Mouse (Mus musculus): ENCODE measurements around the gene Yipf1.
"Not testable (repeated sequence)": the region's sequence is repeated elsewhere in the genome, so short reads cannot be mapped to it uniquely, and the experiment has no call there.

The Yipf1 gene

GRCm38 (mm10) chr4:107323113-107323512, 8.9 kb downstream of the Yipf1 start:
- no peak for DNase-seq (ENCODE audit: low spot score in 2 of 2)

DNA sequence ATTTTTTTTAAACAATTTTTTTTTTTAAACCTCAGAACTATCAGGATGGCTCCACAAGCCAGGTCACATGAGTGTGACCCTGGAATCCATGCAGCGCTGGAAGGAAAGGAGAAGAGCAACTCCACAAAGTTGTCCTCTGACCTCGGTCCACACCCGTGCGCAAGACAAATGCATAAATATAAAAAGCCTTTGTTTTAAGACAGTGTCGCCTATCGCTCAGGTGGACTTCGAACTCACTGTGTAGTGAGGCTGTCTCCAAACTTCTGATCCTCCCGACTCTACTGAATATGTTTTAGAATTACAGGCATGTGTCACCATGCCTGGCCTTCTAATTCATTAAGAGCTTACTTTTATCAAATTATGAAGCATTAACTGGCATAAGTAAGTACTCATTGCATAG, 14.4 kb downstream of the Yipf1 start:
- DNase-seq (ENCODE audit: low spot score in 2 of 2) = no peak

DNA sequence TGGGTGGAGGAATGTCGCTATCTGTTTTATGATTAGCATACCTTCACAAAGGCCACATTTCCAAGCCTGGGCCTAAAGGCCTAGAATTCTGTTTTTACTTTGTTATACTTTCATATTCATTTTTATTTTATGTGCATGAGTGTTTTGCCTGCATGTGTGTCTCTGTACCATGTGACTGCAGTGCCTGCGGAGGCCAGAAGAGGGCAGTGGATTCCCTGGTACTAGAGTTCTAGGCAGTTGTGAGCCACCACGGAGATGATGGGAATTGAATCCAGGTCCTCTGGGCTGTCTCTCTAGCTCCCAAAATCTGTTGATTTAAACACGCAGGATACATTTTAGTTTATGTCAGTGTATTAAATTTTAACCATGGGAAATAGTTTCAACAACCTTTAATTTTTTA, 19.4 kb downstream of the Yipf1 start:
- DNase-seq (ENCODE audit: low spot score in 2 of 2) = no peak

DNA sequence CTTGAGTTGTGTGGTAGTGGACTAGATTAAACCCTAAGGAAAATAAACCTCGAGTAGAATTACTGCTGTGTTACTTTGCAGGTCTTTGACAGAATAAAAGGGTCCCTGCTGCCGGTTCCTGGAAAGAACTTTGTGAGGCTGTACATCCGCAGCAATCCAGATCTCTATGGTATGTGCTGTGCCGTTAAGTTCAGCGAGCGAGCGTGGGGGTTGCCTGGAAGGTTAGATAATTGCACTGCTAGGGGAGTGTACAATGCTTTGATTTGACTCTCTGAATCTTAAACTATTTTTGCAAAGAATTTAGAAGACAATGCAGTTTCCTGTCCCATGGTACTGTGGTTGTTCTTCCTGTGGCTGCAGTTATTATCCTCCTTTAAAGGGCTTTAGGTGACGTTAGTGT, 22.2 kb downstream of the Yipf1 start:
- DNase-seq (ENCODE audit: low spot score in 2 of 2) = no peak

DNA sequence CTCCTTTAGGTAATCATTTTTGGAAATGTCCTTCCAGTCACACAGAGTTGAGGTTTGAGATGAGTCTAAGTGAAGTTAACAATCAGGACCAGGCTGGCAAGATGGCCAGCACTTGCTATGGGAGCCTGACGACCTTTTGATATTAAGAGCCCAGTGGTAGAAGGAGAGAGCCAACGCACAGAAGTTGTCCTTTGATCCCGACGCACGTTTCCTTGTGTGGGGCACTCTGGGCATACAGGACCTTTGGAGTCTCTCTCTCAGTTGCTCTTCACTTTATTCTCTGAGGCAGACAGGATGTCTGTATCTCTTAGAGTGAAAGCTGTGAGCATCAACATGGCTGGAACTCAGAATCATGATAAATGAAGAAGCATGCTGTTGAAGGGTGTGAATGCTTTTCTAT, 23.3 kb downstream of the Yipf1 start:
- DNase-seq (ENCODE audit: low spot score in 2 of 2) = no peak

DNA sequence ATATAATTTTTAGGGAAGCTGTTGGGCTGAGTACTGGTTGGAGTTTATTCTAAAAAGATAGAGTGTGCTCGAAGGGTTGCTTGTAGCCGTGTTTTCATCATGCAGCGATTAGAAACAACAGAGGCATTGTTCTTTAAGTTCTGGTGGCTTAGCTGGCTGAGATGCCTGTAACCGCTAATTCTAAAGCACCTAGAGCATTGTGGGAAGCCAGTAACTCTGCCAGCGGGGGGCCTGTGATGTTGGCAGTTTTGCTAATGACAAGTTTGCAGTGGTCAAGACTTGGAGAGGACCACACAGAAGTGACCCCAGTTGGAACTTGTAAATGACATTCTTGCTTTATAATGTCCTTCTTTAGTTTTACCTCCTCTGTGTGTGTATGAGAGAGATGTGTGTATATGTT, 27.2 kb downstream of the Yipf1 start:
- no peak for DNase-seq (ENCODE audit: low spot score in 2 of 2)

DNA sequence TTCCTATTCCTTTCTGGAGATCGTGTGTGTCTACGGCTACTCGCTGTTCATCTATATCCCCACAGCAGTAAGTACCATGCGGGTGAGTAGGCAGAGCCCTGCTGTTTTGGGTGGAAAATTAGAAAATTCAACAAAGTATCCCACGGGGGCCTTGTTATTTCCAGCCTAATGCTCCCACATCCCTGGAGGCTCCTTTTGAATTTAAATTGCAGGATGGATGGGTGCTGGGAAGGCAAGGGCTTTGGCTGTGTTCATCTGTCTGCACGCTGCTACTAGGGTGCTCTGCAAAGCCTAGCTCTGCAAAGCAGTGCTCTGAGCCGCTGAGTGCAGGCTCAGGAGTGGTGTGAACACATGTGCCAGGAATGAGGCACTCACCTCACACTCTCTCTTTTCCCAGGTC, 30.4 kb downstream of the Yipf1 start:
- peak in 1 of 2 experiments; percentile 20 for DNase-seq (ENCODE audit: low spot score in 2 of 2)

- no peak for DNase-seq (ENCODE audit: low spot score in 2 of 2)
These were observed 33.1 kb downstream of the Yipf1 start for GRCm38 (mm10) chr4:107347221-107347620.

DNA sequence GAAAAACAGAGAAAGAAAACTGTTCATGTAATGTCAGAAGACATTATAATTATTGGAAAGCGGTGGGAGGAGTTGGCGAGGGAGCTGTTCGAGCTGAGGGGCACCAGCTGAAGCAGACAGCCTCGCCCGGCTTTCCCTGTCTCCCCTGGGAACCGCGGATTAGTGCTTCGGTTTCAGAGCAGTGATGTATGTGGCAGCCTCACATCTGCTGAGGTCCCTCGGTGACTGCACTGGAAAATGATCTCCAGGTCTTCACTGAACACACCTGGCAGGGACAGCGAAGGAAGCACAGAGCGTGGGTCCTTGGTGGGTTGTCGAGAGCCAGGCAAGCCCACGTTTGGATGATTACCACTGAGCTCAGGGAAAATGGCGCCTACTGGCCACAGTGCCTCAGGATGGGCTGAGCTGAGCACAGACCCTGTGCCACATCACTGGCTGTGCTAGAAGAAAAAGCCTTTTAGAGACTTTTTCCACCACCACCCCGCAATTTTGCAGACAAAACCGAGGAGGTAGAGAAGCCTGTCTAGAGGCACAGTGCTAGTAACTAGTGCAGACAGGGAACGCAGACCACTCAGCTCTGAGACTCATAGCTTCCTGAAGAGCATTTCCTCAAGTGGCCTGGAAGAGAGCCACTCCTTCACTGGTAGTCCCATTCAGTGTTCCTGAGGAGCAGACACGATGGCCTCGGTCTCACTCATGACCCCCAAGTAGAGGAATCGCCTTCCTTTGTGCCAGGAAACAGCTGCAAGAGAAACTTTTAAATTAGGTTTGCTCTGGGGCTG, 34.6 kb downstream of the Yipf1 start:
- DNase-seq (ENCODE audit: low spot score in 2 of 2) = no peak

DNA sequence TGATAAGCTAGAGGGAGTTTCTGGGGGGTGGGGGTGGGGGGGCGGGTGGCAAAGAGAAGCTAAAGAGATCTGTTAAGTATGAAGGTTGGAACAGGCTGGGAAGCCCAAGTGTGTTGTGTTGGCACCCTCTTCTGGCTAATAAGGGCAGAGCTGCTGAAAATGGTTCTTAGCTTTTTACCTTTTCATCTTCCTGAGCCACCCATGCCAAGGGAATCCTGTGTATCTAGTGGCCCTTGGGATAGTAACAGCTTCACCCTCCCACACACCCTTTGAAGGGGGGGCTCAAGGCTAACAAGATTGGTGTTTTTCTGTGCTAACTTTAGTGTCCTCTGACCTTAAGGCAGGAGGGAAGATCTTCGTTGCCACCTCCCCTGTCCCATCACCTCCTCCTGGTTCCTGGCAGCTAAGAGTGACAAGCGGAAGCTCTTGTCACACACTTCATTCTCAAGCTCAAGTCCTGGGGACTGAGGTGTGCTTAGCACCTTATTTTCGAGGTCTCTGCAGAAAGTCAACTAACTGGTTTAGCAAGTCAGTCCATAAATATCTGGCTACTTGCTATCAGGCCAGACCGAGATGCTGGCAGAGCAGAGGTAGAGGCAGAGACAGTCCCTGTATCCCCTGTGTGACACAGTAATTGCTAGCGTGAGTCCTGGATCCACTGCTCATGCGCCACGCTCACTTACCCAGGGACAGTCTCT, 35.3 kb downstream of the Yipf1 start:
- peak; percentile 14 to 54 for DNase-seq (ENCODE audit: low spot score in 2 of 2)

- no peak for DNase-seq (ENCODE audit: low spot score in 2 of 2)
These were observed 37.2 kb downstream of the Yipf1 start for GRCm38 (mm10) chr4:107351368-107351767.

DNA sequence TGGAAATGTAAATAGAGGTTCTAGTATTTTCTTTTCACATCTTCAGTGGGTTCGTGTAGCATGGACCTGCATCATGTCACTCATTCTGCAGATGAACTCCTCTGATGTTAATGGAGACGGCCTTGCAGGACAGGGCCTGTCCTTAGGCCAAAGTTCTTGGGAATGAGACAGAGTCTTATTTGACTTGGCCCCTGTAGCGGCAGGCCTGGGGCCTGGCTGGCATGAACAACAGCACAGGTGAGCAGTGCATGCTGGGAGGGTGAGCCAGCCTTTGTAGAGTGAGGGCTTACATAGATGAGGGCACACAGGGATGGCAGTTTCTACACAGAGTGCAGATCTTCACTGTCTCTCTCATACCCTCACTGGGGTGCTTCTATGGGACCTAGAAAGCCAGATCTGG, 39.4 kb downstream of the Yipf1 start:
- no peak for DNase-seq (ENCODE audit: low spot score in 2 of 2)

DNA sequence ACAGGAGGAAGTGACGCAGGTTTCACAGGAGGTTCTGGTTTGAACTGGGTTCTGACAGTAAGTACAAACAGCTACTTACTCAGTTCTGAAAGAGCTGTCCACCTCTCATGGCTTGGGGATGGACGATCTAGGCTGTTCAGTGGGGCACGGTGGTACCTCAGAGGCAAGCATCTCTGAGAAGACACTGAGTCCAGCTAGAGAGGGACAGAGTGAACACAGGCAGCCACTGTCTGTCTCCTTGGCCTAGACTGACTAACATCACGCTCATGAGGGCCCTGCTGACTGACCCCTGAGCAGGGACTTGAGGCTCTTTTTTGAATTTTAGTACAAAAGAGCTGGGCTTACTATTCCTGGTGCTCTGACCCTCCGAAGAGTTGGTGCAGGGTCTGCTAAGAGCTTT, 40.0 kb downstream of the Yipf1 start:
- DNase-seq (ENCODE audit: low spot score in 2 of 2) = no peak

- DNase-seq (ENCODE audit: low spot score in 2 of 2) = no peak
These were observed 40.4 kb downstream of the Yipf1 start for GRCm38 (mm10) chr4:107354543-107354942.

DNA sequence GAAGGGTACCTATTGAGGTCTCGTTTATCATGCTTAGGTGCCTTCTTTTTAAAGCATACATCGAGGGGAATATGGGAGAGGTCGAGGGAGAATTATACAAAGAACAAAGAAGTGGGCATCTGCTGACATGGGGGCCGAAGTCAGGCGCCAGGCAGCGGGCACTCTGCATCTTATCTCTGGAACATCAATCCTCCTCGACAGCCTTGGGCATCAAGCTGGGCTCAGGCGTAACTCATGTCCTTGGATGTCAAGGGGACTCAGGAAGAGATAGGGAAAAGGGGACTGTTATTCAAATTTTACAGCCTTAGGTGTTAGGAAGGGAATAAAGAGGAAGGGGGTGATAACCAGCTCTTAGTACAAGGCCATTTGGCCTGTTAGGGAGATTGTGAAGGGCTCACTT, 43.0 kb downstream of the Yipf1 start:
- not testable (repeated sequence) for DNase-seq (ENCODE audit: low spot score in 2 of 2)

DNA sequence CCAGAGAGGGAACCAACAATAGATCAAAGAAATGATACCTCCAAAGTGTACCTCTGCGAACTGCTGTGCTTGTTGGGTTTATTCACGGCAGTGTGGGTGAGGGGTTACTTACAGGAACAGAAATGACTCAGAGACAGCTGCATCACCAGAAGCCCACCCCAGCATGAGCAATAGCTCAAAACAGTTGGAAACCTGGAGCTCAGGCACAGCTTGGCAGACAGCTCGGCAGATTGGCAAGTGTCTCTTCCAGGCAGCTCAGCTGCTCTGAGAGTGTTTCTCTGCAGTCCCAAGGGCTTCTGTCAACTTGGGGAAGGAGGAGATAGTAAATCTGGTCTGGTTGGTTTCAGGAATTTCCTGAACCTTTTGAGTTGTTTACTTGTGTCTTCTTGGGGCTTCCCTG, 44.3 kb downstream of the Yipf1 start:
- DNase-seq (ENCODE audit: low spot score in 2 of 2) = no peak

DNA sequence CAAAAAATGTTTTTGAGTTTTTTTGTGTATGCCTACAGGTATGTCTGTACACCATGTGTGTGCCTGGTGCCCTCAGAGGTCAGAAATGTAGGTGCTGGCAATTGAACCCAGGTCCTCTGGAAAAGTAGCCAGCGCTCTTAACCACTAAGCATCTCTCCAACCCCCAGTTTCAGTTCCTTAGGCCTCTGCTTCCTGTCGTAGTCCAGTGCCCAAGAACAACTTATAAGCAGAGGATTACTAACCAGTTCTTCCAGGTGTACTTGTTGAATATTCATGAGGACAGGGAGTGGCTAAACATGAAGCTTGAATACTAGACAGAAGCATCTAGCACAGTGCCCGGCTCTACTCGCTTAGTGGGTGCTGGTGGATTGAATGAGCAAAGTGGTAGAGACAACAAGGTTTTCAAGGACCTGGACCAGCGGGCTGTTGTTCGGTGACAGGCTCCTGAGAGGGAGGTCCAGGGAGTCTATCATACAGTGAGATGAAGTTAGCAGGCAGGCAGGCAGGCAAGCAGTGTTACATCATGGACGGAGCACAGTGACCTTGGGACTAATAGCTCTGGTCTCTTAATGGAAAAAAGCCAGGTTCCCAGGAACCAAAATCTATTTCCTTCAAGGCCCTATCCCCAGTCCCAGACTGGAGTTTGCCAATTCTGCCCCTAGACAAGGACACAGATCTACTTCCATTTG, 46.4 kb downstream of the Yipf1 start:
- no peak for DNase-seq (ENCODE audit: low spot score in 2 of 2)

- DNase-seq (ENCODE audit: low spot score in 2 of 2) = no peak
These were observed 48.6 kb downstream of the Yipf1 start for GRCm38 (mm10) chr4:107362755-107363154.

GRCm38 (mm10) chr4:107363573-107363972, 49.4 kb downstream of the Yipf1 start:
- no peak for DNase-seq (ENCODE audit: low spot score in 2 of 2)

DNA sequence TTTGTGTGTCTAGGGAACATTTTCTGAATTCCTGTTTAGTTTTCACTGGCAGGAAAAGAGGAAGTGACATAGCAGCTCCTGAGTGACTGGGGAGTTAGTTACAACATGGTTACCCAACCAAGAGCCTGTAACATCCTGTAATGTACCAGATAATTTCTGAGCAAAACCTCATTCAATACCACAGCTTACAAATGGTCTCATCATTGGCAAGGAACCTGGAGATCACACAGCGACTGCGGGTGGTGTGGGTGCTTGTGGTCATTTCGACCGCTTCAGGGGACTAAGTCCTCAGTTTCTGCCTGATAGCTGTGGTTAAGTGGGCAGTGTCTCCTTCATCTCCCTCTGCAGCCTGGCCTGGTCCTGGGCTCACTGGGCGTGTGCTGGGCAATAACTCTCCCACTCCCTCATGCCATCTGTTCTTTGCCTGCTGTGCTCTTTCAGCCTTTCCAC, 50.1 kb downstream of the Yipf1 start:
- DNase-seq (ENCODE audit: low spot score in 2 of 2) = no peak

GRCm38 (mm10) chr4:107366408-107366807, 52.2 kb downstream of the Yipf1 start:
- DNase-seq (ENCODE audit: low spot score in 2 of 2) = not testable (repeated sequence)

GRCm38 (mm10) chr4:107367567-107368314, 53.6 kb downstream of the Yipf1 start, which contains the start of gene Ndc1:
Gene Ndc1 (plus strand): TSS chr4:107367784.
- peak; percentile 90 to 91 for DNase-seq (ENCODE audit: low spot score in 2 of 2)

Data from frontal cortex, postnatal 36 days (tissue).